Mouse (Mus musculus) neural tube, embryonic 11.5 days (tissue): ENCODE results near the gene Ifit2. TPM values are rescaled to one million over a fixed set of nuclear protein-coding genes. Genes with fewer than 3 reads are reported as not detected.

Source experiments
- ATAC-seq: fragments of 200-750 bp; cut with Nextera tagmentation; 2 replicates; pipeline ENCODE4 v1.8.0; 2017; ENCODE audit warnings: moderate number of reproducible peaks, mild to moderate bottlenecking, moderate TSS enrichment, moderate library complexity; ENCODE audit not compliant: insufficient read depth, low FRiP score, low TSS enrichment
- DNase-seq: peaks from one replicate; pipeline ENCODE4 v3.0.0-alpha.2; 2015; ENCODE audit warnings: low spot score
- H3K27ac ChIP-seq: fragments of 300-500 bp; sonication (generic); 2 replicates; pipeline ENCODE4 v1.5.1; 2014; ENCODE audit warnings: low read depth, mild to moderate bottlenecking, low read length
- H3K27me3 ChIP-seq: fragments of 300-500 bp; sonication (generic); 2 replicates; pipeline ENCODE4 v1.6.1; 2014; ENCODE audit warnings: mild to moderate bottlenecking, low read length, mixed read lengths; ENCODE audit not compliant: control insufficient read depth, insufficient read depth
- H3K36me3 ChIP-seq: fragments of 300-500 bp; sonication (generic); 2 replicates; pipeline ENCODE4 v1.6.1; 2014; ENCODE audit warnings: mild to moderate bottlenecking, low read length, moderate library complexity, mixed read lengths; ENCODE audit not compliant: control insufficient read depth, insufficient read depth
- H3K4me1 ChIP-seq: fragments of 300-500 bp; sonication (generic); 2 replicates; pipeline ENCODE4 v1.6.1; 2014; ENCODE audit warnings: low read length, mixed read lengths; ENCODE audit not compliant: control insufficient read depth, insufficient read depth
- H3K4me2 ChIP-seq: fragments of 300-500 bp; sonication (generic); 2 replicates; pipeline ENCODE4 v1.6.1; 2014; ENCODE audit warnings: low read depth, mild to moderate bottlenecking, moderate library complexity
- H3K4me3 ChIP-seq: fragments of 300-500 bp; sonication (generic); 2 replicates; pipeline ENCODE4 v1.5.1; 2014; ENCODE audit warnings: low read depth, low read length
- H3K9ac ChIP-seq: fragments of 300-500 bp; sonication (generic); 2 replicates; pipeline ENCODE4 v1.6.1; 2014; ENCODE audit warnings: mild to moderate bottlenecking, low read length
- H3K9me3 ChIP-seq: fragments of 300-500 bp; sonication (generic); 2 replicates; pipeline ENCODE4 v1.6.1; 2016; ENCODE audit warnings: low read length; ENCODE audit not compliant: control insufficient read depth
- WGBS: fragments of 180-500 bp; shearing (Covaris S2); extraction: QIAGEN DNeasy Blood & Tissue Kit; methylation state at CpG from one replicate; pipeline ENCODE4 v1.1.7; 2014; 5-methylcytosine and 5-hydroxymethylcytosine counted together
- polyA plus RNA-seq: library from polyadenylated mRNA; unstranded; fragments of >200 nt; fragmentation: Nextera tagmentation; extraction: Ambion mirVana; gene quantifications from 2 replicates; pipeline ENCODE4 v1.2.1, GENCODE M21; 2014

Gene Ifit2
- polyA plus RNA-seq, 1 experiment from 2014 or later = 4.8 TPM

GRCm38 (mm10) chr19:34526941-34527682, 23.4 kb upstream of the Ifit2 start, which contains the start of gene Lipa:
TSS of gene Lipa (minus strand) at chr19:34527474.
- H3K9ac ChIP-seq = peak within 1 kb of the TSS; percentile 66
- no peaks in the 10 kb centered on the region for H3K36me3 ChIP-seq
- DNase-seq = peak; percentile 87
- no peaks in the 10 kb centered on the region for H3K4me1 ChIP-seq
- under 1% methylated on average over 29 of the region's 29 CpGs for WGBS
- H3K4me3 ChIP-seq = peak within 1 kb of the TSS; percentile 61
- H3K4me2 ChIP-seq = peak within 1 kb of the TSS; percentile 79
- no peak within 1 kb of the TSS for H3K27ac ChIP-seq
- H3K9me3 ChIP-seq = no peaks in the 10 kb centered on the region
- no peaks in the 10 kb centered on the region for H3K27me3 ChIP-seq
- peak; percentile 100 for ATAC-seq

GRCm38 (mm10) chr19:34532061-34532751, 18.3 kb upstream of the Ifit2 start:
- Histone ChIP-seq H3K9me3 (no peaks in the 10 kb centered on the region), H3K27ac (no peak overlapping the region), H3K4me1 (no peaks in the 10 kb centered on the region), H3K36me3 (no peaks in the 10 kb centered on the region), H3K4me2 (no peak overlapping the region), H3K4me3 (no peak overlapping the region), H3K9ac (no peak overlapping the region), H3K27me3 (no peaks in the 10 kb centered on the region)
- 95% methylated on average over 4 of the region's 4 CpGs for WGBS
- no peak for ATAC-seq
- no peak for DNase-seq

GRCm38 (mm10) chr19:34539422-34539821, 11.1 kb upstream of the Ifit2 start:
- no peak overlapping the region for H3K4me2 ChIP-seq
- ATAC-seq (no peak), DNase-seq (no peak)
- H3K27me3 ChIP-seq = no peaks in the 10 kb centered on the region
- H3K4me1 ChIP-seq = no peaks in the 10 kb centered on the region
- H3K4me3 ChIP-seq = no peak overlapping the region
- no peaks in the 10 kb centered on the region for H3K36me3 ChIP-seq
- H3K27ac ChIP-seq = no peak overlapping the region
- no peaks in the 10 kb centered on the region for H3K9me3 ChIP-seq
- 85% methylated on average over 1 of the region's 1 CpGs for WGBS
- no peak overlapping the region for H3K9ac ChIP-seq

- no peak for DNase-seq
- 92% methylated on average over 4 of the region's 4 CpGs for WGBS
- Histone ChIP-seq H3K4me3 (no peak overlapping the region), H3K27ac (no peak overlapping the region), H3K4me2 (no peak overlapping the region), H3K9me3 (no peaks in the 10 kb centered on the region), H3K36me3 (no peaks in the 10 kb centered on the region), H3K4me1 (no peaks in the 10 kb centered on the region), H3K27me3 (no peaks in the 10 kb centered on the region), H3K9ac (no peak overlapping the region)
- no peak for ATAC-seq
Measured at GRCm38 (mm10) chr19:34546211-34546610, 4.3 kb upstream of the Ifit2 start.

GRCm38 (mm10) chr19:34547976-34548375, 2.5 kb upstream of the Ifit2 start:
- H3K27me3 ChIP-seq = no peaks in the 10 kb centered on the region
- WGBS = 30% methylated on average over 7 of the region's 7 CpGs
- H3K4me2 ChIP-seq = no peak overlapping the region
- no peak overlapping the region for H3K27ac ChIP-seq
- no peaks in the 10 kb centered on the region for H3K4me1 ChIP-seq
- ATAC-seq (no peak), DNase-seq (peak; percentile 75)
- H3K36me3 ChIP-seq = no peaks in the 10 kb centered on the region
- H3K9ac ChIP-seq = no peak overlapping the region
- H3K4me3 ChIP-seq = no peak overlapping the region
- no peaks in the 10 kb centered on the region for H3K9me3 ChIP-seq

GRCm38 (mm10) chr19:34550205-34550533, 325 bp upstream of the Ifit2 start:
- H3K27me3 ChIP-seq = no peaks in the 10 kb centered on the region
- 30% methylated on average over 4 of the region's 4 CpGs for WGBS
- DNase-seq (no peak), ATAC-seq (no peak)
- peak overlapping the region; percentile 41; the same call in 1 of the 2 replicates for H3K9ac ChIP-seq
- no peaks in the 10 kb centered on the region for H3K9me3 ChIP-seq
- peak overlapping the region; percentile 41 for H3K4me3 ChIP-seq
- H3K36me3 ChIP-seq = no peaks in the 10 kb centered on the region
- H3K4me1 ChIP-seq = no peaks in the 10 kb centered on the region
- H3K27ac ChIP-seq = no peak overlapping the region
- peak overlapping the region; percentile 62 for H3K4me2 ChIP-seq

GRCm38 (mm10) chr19:34551981-34552380, 1.5 kb downstream of the Ifit2 start:
- Histone ChIP-seq H3K27me3 (no peaks in the 10 kb centered on the region), H3K9me3 (no peaks in the 10 kb centered on the region), H3K9ac (no peak overlapping the region), H3K4me2 (no peak overlapping the region), H3K4me3 (no peak overlapping the region), H3K36me3 (no peaks in the 10 kb centered on the region), H3K4me1 (no peaks in the 10 kb centered on the region), H3K27ac (no peak overlapping the region)
- 79% methylated on average over 5 of the region's 5 CpGs for WGBS
- ATAC-seq = no peak
- no peak for DNase-seq

GRCm38 (mm10) chr19:34553021-34553420, 2.5 kb downstream of the Ifit2 start:
- DNase-seq = no peak
- H3K4me1 ChIP-seq = no peaks in the 10 kb centered on the region
- ATAC-seq = no peak
- H3K36me3 ChIP-seq = no peaks in the 10 kb centered on the region
- H3K4me3 ChIP-seq = no peak overlapping the region
- no peak overlapping the region for H3K27ac ChIP-seq
- no peaks in the 10 kb centered on the region for H3K27me3 ChIP-seq
- 78% methylated on average over 6 of the region's 6 CpGs for WGBS
- H3K4me2 ChIP-seq = no peak overlapping the region
- H3K9me3 ChIP-seq = no peaks in the 10 kb centered on the region
- no peak overlapping the region for H3K9ac ChIP-seq

GRCm38 (mm10) chr19:34553522-34553921, 3.0 kb downstream of the Ifit2 start:
- Histone ChIP-seq H3K4me3 (no peak overlapping the region), H3K9me3 (no peaks in the 10 kb centered on the region), H3K27me3 (no peaks in the 10 kb centered on the region), H3K9ac (no peak overlapping the region), H3K4me1 (no peaks in the 10 kb centered on the region), H3K36me3 (no peaks in the 10 kb centered on the region), H3K4me2 (no peak overlapping the region), H3K27ac (no peak overlapping the region)
- WGBS = 79% methylated on average over 3 of the region's 3 CpGs
- no peak for ATAC-seq
- DNase-seq = no peak
